Mouse (Mus musculus) ES-E14 (cell line): ENCODE results near the gene Dnajb9.
"Not testable (repeated sequence)": the region's sequence is repeated elsewhere in the genome, so short reads cannot be mapped to it uniquely, and the experiment has no call there.

Experiments
- CHD2 ChIP-seq: IDR thresholded peaks from 2 replicates; pipeline ENCODE4 v1.6.1; 2014; ENCODE audit warnings: mild to moderate bottlenecking, low read depth, low read length, inconsistent platforms
- HCFC1 ChIP-seq: IDR thresholded peaks from 2 replicates; pipeline ENCODE4 v1.6.1; 2012; ENCODE audit warnings: low read length, inconsistent platforms, borderline replicate concordance; ENCODE audit not compliant: insufficient read depth
- ZC3H11A ChIP-seq: IDR thresholded peaks from 2 replicates; pipeline ENCODE4 v1.6.1; 2012; ENCODE audit warnings: low read depth, mild to moderate bottlenecking, inconsistent platforms, low read length, borderline replicate concordance

GRCm38 (mm10) chr12:44221070-44221469 lies 10.9 kb upstream of the Dnajb9 start, which contains the start of gene Pnpla8:
- TF ChIP-seq ZC3H11A, CHD2, HCFC1: not testable (repeated sequence)
